Mouse (Mus musculus) hematopoietic stem cell, adult 5-6 weeks (primary cell): ENCODE measurements around the gene Usp4. TPM values are rescaled to one million over a fixed set of nuclear protein-coding genes. Genes with fewer than 3 reads are reported as not detected.

Experiments used
- total RNA-seq: library from RNA; stranded (forward); fragments of 172-1452, 232-1000 nt; gene quantifications from 2 replicates; pipeline ENCODE4 v1.2.3, GENCODE M21; 2017

Gene Usp4
- total RNA-seq, 1 experiment from 2014 or later = 54.7 TPM

Other genes with a start within 250 kb of the Usp4 start
- 2.7 and 3.6 TPM in 2 replicates for gene Bsn, start 157.5 kb upstream of the Usp4 start, total RNA-seq
- 9.8 and 14.1 TPM in 2 replicates for gene Dag1, start 83.9 kb upstream of the Usp4 start, total RNA-seq
- 7.0 and 12.5 TPM in 2 replicates for gene Nicn1, start 57.4 kb upstream of the Usp4 start, total RNA-seq
- gene Amt, start 51.0 kb upstream of the Usp4 start, total RNA-seq = 1.4 and 1.6 TPM in 2 replicates
- 251 and 320 TPM in 2 replicates for gene Rhoa, start 41.7 kb upstream of the Usp4 start, total RNA-seq
- gene Tcta, start 41.7 kb upstream of the Usp4 start, total RNA-seq = 8.5 and 9.7 TPM in 2 replicates
- gene Gpx1, start 8.9 kb upstream of the Usp4 start, total RNA-seq = 711 and 1,132 TPM in 2 replicates
- gene 1700102P08Rik, start 45.0 kb downstream of the Usp4 start, total RNA-seq = 1.3 and 2.9 TPM in 2 replicates
- 0.69 and 1.7 TPM in 2 replicates for gene Ccdc36, start 80.6 kb downstream of the Usp4 start, total RNA-seq
- not detected in 2 replicates for gene BC048562, start 88.6 kb downstream of the Usp4 start, total RNA-seq
- 13.4 and 13.8 TPM in 2 replicates for gene Ccdc71, start 112.7 kb downstream of the Usp4 start, total RNA-seq
- gene Klhdc8b, start 113.7 kb downstream of the Usp4 start, total RNA-seq = 12.1 and 18.6 TPM in 2 replicates
- 1.8 and 6.4 TPM in 2 replicates for gene Lamb2, start 131.9 kb downstream of the Usp4 start, total RNA-seq
- 73.6 and 74.6 TPM in 2 replicates for gene Usp19, start 142.7 kb downstream of the Usp4 start, total RNA-seq
- 150 and 153 TPM in 2 replicates for gene Qars, start 159.9 kb downstream of the Usp4 start, total RNA-seq
- 144 and 193 TPM in 2 replicates for gene Qrich1, start 169.0 kb downstream of the Usp4 start, total RNA-seq
- 320 and 384 TPM in 2 replicates for gene Impdh2, start 212.4 kb downstream of the Usp4 start, total RNA-seq
- 11.1 and 15.9 TPM in 2 replicates for gene Ndufaf3, start 219.6 kb downstream of the Usp4 start, total RNA-seq
- 39.5 and 54.8 TPM in 2 replicates for gene Dalrd3, start 222.0 kb downstream of the Usp4 start, total RNA-seq
- gene Wdr6, start 230.9 kb downstream of the Usp4 start, total RNA-seq = 28.8 and 35.4 TPM in 2 replicates
- 2.1 and 5.4 TPM in 2 replicates for gene P4htm, start 249.8 kb downstream of the Usp4 start, total RNA-seq